Mouse (Mus musculus): ENCODE measurements around the gene Aspg. TPM values are rescaled to one million over a fixed set of nuclear protein-coding genes. Genes with fewer than 3 reads are reported as not detected.

Gene Aspg
- total RNA-seq (2014; fragmentation: Nextera tagmentation) (not detected in 2 replicates), total RNA-seq (2017) (0.33 TPM in 1 of 2 replicates, not detected in the other), polyA plus RNA-seq (2012) (not detected in 2 replicates)

DNA sequence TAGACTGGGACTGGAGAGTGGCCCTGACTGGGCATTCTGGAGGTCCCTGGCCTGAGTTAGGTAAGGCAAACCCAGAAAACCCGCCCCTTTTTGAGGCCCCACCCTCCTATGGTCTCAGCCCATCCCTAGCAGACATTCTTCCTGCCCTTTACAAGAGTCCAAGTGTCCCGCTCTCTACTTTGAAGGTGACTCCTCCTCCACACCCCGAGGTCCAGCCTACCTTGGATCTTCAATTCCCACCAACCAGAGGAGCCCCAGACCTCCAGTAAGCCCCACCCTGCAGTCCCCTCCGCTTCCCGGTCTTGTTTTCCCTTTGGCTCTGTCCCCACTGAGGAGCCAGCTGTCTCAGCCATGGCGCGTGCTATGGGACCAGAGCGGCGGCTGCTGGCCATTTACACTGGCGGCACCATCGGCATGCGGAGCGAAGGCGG is at the start of gene Aspg:
Aspg (plus strand) TSS at position 139 of the 431 bp plus-strand sequence.
- DNase-seq (ENCODE audit: low spot score) (no peak), ATAC-seq (ENCODE audit: extremely low read depth, insufficient number of reproducible peaks, low FRiP score, poor library complexity, severe bottlenecking) (no peak)
- TF ChIP-seq CTCF (IDR thresholded peaks at IDR 0.05; ENCODE audit: low read depth, low read length) (no peak), TAL1 (conservative IDR thresholded peaks at IDR 0.05; ENCODE audit: low read depth, low read length) (no peak), GATA1 (IDR thresholded peaks at IDR 0.05; ENCODE audit: borderline replicate concordance, low read length) (no peak), POLR2AphosphoS5 (IDR thresholded peaks at IDR 0.05; ENCODE audit: insufficient replicate concordance, low read depth, low read length) (no peak), GATA2 (IDR thresholded peaks at IDR 0.05; ENCODE audit: borderline replicate concordance, low read depth, low read length) (no peak)
- no peak within 1 kb of the TSS for H3K4me3 ChIP-seq (ENCODE audit: low read depth, low read length)
- no peaks in the 10 kb centered on the region for H3K36me3 ChIP-seq (replicated peaks)
- peaks cover 7% of the 10 kb centered on the region; the same call in 1 of the 2 replicates for H3K4me1 ChIP-seq (ENCODE audit: insufficient read depth, low read depth, low read length)
- peaks cover 22% of the 10 kb centered on the region for H3K27me3 ChIP-seq (ENCODE audit: insufficient read depth, low read length)
- no peaks in the 10 kb centered on the region for H3K9me3 ChIP-seq (replicated peaks)

DNA sequence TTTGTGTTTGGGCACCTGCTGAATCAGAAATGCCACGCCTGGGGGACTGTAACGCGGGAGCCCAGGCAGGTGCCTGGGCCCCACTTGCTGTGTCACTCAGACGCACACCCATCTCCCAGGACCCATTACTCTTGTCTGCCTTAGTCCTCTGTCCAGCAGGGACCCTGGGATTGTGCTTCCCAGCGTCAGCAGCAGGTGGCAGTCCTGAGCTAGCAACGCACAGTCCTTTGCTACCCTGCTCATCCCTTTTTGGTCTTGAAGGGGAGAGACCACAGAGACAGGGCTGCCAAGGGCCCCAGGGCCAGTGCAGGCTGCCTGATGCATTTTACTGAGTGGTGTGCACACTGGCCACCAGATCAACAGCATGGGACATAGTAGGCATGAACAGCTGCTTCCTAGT is 28.8 kb upstream of the Aspg start:
- Histone ChIP-seq H3K4me1 (ENCODE audit: insufficient read depth, low read depth, low read length) (no peaks in the 10 kb centered on the region), H3K36me3 (replicated peaks) (no peaks in the 10 kb centered on the region), H3K9me3 (replicated peaks) (no peaks in the 10 kb centered on the region), H3K27me3 (ENCODE audit: insufficient read depth, low read length) (peaks cover 9% of the 10 kb centered on the region; the same call in 1 of the 2 replicates), H3K4me3 (ENCODE audit: low read depth, low read length) (no peak overlapping the region)
- DNase-seq (ENCODE audit: low spot score) (peak; percentile 42), ATAC-seq (ENCODE audit: extremely low read depth, insufficient number of reproducible peaks, low FRiP score, poor library complexity, severe bottlenecking) (peak; percentile 40; the same call in 1 of the 2 replicates)
- peak; percentile 92 for TF ChIP-seq CTCF (IDR thresholded peaks at IDR 0.05; ENCODE audit: low read depth, low read length)
- no peak for TF ChIP-seq GATA2 (IDR thresholded peaks at IDR 0.05; ENCODE audit: borderline replicate concordance, low read depth, low read length)
- no peak for TF ChIP-seq TAL1 (conservative IDR thresholded peaks at IDR 0.05; ENCODE audit: low read depth, low read length)
- TF ChIP-seq GATA1 (IDR thresholded peaks at IDR 0.05; ENCODE audit: borderline replicate concordance, low read length): no peak
- TF ChIP-seq POLR2AphosphoS5 (IDR thresholded peaks at IDR 0.05; ENCODE audit: insufficient replicate concordance, low read depth, low read length): no peak

- ATAC-seq (ENCODE audit: extremely low read depth, insufficient number of reproducible peaks, low FRiP score, poor library complexity, severe bottlenecking): no peak
Observed at GRCm38 (mm10) chr12:112079911-112080310, 26.6 kb upstream of the Aspg start.

DNA sequence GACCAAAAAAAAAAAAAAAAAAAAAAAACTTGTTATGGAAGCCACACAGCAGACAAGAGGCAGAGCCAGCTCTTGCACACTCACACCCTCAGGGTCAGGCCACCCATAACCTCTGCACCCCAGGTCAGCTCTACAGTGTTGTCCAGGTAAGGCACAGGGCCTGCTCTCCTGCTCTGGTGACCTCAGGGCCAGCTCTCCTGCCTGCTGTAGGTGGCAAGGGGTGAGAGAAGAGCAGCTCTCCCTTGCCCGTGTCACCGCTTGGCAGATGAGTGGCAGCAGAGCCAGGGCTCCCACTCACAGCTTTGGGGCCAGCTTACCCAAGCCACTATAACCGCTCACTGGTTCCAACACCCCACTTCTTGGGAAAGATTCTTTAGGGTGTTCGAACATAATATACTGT is 25.6 kb upstream of the Aspg start:
- DNase-seq (ENCODE audit: low spot score) (no peak), ATAC-seq (ENCODE audit: extremely low read depth, insufficient number of reproducible peaks, low FRiP score, poor library complexity, severe bottlenecking) (no peak)
- TF ChIP-seq GATA1 (IDR thresholded peaks at IDR 0.05; ENCODE audit: borderline replicate concordance, low read length) (no peak), CTCF (IDR thresholded peaks at IDR 0.05; ENCODE audit: low read depth, low read length) (no peak), POLR2AphosphoS5 (IDR thresholded peaks at IDR 0.05; ENCODE audit: insufficient replicate concordance, low read depth, low read length) (no peak)
- no peaks in the 10 kb centered on the region for H3K4me1 ChIP-seq (ENCODE audit: insufficient read depth, low read depth, low read length)
- no peak overlapping the region for H3K4me3 ChIP-seq (ENCODE audit: low read depth, low read length)
- no peaks in the 10 kb centered on the region for H3K36me3 ChIP-seq (replicated peaks)
- no peaks in the 10 kb centered on the region for H3K9me3 ChIP-seq (replicated peaks)
- H3K27me3 ChIP-seq (ENCODE audit: insufficient read depth, low read length): peaks cover 13% of the 10 kb centered on the region; the same call in 1 of the 2 replicates

More at GRCm38 (mm10) chr12:112079911-112080310, 26.6 kb upstream of the Aspg start:
- H3K9me3 ChIP-seq (replicated peaks): no peaks in the 10 kb centered on the region
- H3K36me3 ChIP-seq (replicated peaks): no peaks in the 10 kb centered on the region
- H3K4me3 ChIP-seq (ENCODE audit: low read depth, low read length): no peak overlapping the region
- H3K27me3 ChIP-seq (ENCODE audit: insufficient read depth, low read length): peaks cover 9% of the 10 kb centered on the region; the same call in 1 of the 2 replicates
- TF ChIP-seq POLR2AphosphoS5 (IDR thresholded peaks at IDR 0.05; ENCODE audit: insufficient replicate concordance, low read depth, low read length) (no peak), GATA1 (IDR thresholded peaks at IDR 0.05; ENCODE audit: borderline replicate concordance, low read length) (no peak)
- H3K4me1 ChIP-seq (ENCODE audit: insufficient read depth, low read depth, low read length): no peaks in the 10 kb centered on the region
- no peak for DNase-seq (ENCODE audit: low spot score)

- no peak for DNase-seq (ENCODE audit: low spot score)
- ATAC-seq (ENCODE audit: extremely low read depth, insufficient number of reproducible peaks, low FRiP score, poor library complexity, severe bottlenecking): no peak
- no peaks in the 10 kb centered on the region for H3K4me1 ChIP-seq (ENCODE audit: insufficient read depth, low read depth, low read length)
- H3K27me3 ChIP-seq (ENCODE audit: insufficient read depth, low read length): peaks cover 13% of the 10 kb centered on the region; the same call in 1 of the 2 replicates
- H3K36me3 ChIP-seq (replicated peaks): no peaks in the 10 kb centered on the region
- H3K4me3 ChIP-seq (ENCODE audit: low read depth, low read length): no peak overlapping the region
- no peaks in the 10 kb centered on the region for H3K9me3 ChIP-seq (replicated peaks)
- TF ChIP-seq TAL1 (conservative IDR thresholded peaks at IDR 0.05; ENCODE audit: low read depth, low read length) (no peak), POLR2AphosphoS5 (IDR thresholded peaks at IDR 0.05; ENCODE audit: insufficient replicate concordance, low read depth, low read length) (no peak), GATA2 (IDR thresholded peaks at IDR 0.05; ENCODE audit: borderline replicate concordance, low read depth, low read length) (no peak), CTCF (IDR thresholded peaks at IDR 0.05; ENCODE audit: low read depth, low read length) (no peak), GATA1 (IDR thresholded peaks at IDR 0.05; ENCODE audit: borderline replicate concordance, low read length) (no peak)
Observed at GRCm38 (mm10) chr12:112082241-112082640, 24.2 kb upstream of the Aspg start.

DNA sequence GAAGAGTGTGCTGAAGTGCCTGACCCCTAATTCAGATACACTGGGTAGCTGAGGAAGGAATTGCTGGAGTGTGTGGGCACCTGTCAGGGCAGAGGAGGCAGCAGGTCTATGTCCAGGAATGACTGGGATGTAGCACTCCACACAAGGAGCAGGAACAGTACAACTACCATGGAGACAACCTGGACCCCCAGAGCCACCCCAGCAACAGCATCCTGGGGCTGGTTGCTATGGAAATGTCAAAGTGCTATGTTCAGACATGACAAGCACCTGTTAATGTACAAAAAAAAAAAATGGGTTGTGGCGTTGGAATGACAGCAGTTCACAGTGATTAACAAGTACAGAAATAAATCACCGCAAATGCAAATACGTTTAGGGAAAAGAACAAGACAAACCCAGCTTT is 20.2 kb upstream of the Aspg start:
- ATAC-seq (ENCODE audit: extremely low read depth, insufficient number of reproducible peaks, low FRiP score, poor library complexity, severe bottlenecking): no peak
- DNase-seq (ENCODE audit: low spot score): no peak
- H3K4me3 ChIP-seq (ENCODE audit: low read depth, low read length): no peak overlapping the region
- H3K36me3 ChIP-seq (replicated peaks): no peaks in the 10 kb centered on the region
- H3K4me1 ChIP-seq (ENCODE audit: insufficient read depth, low read depth, low read length): no peaks in the 10 kb centered on the region
- TF ChIP-seq CTCF (IDR thresholded peaks at IDR 0.05; ENCODE audit: low read depth, low read length): no peak
- TF ChIP-seq TAL1 (conservative IDR thresholded peaks at IDR 0.05; ENCODE audit: low read depth, low read length): no peak
- TF ChIP-seq POLR2AphosphoS5 (IDR thresholded peaks at IDR 0.05; ENCODE audit: insufficient replicate concordance, low read depth, low read length): no peak
- TF ChIP-seq GATA2 (IDR thresholded peaks at IDR 0.05; ENCODE audit: borderline replicate concordance, low read depth, low read length): no peak
- TF ChIP-seq GATA1 (IDR thresholded peaks at IDR 0.05; ENCODE audit: borderline replicate concordance, low read length): no peak
- peaks cover 9% of the 10 kb centered on the region; the same call in 1 of the 2 replicates for H3K27me3 ChIP-seq (ENCODE audit: insufficient read depth, low read length)
- no peaks in the 10 kb centered on the region for H3K9me3 ChIP-seq (replicated peaks)
